Mouse (Mus musculus): ENCODE measurements at regions not wholly inside any gene's neighbourhood (a gene's known extent, or its start where the extent isn't known, plus 50 kb on each side); places are given as distances from the start of the nearest gene placed in this dataset.

- Histone ChIP-seq H3K9ac (ENCODE audit: low read length) (no peak overlapping the region), H3K4me2 (ENCODE audit: low read depth) (no peak overlapping the region), H3K9me3 (ENCODE audit: control insufficient read depth, low read length) (no peaks in the 10 kb centered on the region), H3K27me3 (ENCODE audit: control insufficient read depth, insufficient read depth, low read length) (no peaks in the 10 kb centered on the region), H3K4me3 (ENCODE audit: low read depth, low read length) (no peak overlapping the region), H3K4me1 (ENCODE audit: control insufficient read depth, insufficient read depth, low read length) (no peaks in the 10 kb centered on the region), H3K36me3 (ENCODE audit: control insufficient read depth, insufficient read depth, low read length) (no peaks in the 10 kb centered on the region), H3K27ac (ENCODE audit: low read depth, low read length) (no peak overlapping the region)
- no peak for DNase-seq (ENCODE audit: low spot score)
- ATAC-seq (ENCODE audit: insufficient read depth, low FRiP score, low TSS enrichment): no peak
- 85% methylated on average over 4 of the region's 4 CpGs for WGBS
These were observed 256.3 kb upstream of the Mme start for GRCm38 (mm10) chr3:62985033-62985432.

- Histone ChIP-seq H3K27me3 (ENCODE audit: control insufficient read depth, insufficient read depth, low read length) (no peaks in the 10 kb centered on the region), H3K4me1 (ENCODE audit: control insufficient read depth, insufficient read depth, low read length) (no peaks in the 10 kb centered on the region), H3K4me2 (ENCODE audit: low read depth) (no peak overlapping the region), H3K4me3 (ENCODE audit: low read depth, low read length) (no peak overlapping the region), H3K36me3 (ENCODE audit: control insufficient read depth, insufficient read depth, low read length) (no peaks in the 10 kb centered on the region), H3K9ac (ENCODE audit: low read length) (no peak overlapping the region), H3K9me3 (ENCODE audit: control insufficient read depth, low read length) (no peaks in the 10 kb centered on the region), H3K27ac (ENCODE audit: low read depth, low read length) (no peak overlapping the region)
- DNase-seq (ENCODE audit: low spot score) (no peak), ATAC-seq (ENCODE audit: insufficient read depth, low FRiP score, low TSS enrichment) (no peak)
- WGBS: 97% methylated on average over 1 of the region's 1 CpGs
These were observed 264.4 kb upstream of the Mme start for GRCm38 (mm10) chr3:62976906-62977305.

- no peaks in the 10 kb centered on the region for H3K27me3 ChIP-seq (ENCODE audit: control insufficient read depth, insufficient read depth, low read length)
- no peak for ATAC-seq (ENCODE audit: insufficient read depth, low FRiP score, low TSS enrichment)
- no peak overlapping the region for H3K4me3 ChIP-seq (ENCODE audit: low read depth, low read length)
- DNase-seq (ENCODE audit: low spot score): no peak
- no peaks in the 10 kb centered on the region for H3K4me1 ChIP-seq (ENCODE audit: control insufficient read depth, insufficient read depth, low read length)
- 79% methylated on average over 1 of the region's 1 CpGs for WGBS
- H3K4me2 ChIP-seq (ENCODE audit: low read depth): no peak overlapping the region
- no peak overlapping the region for H3K27ac ChIP-seq (ENCODE audit: low read depth, low read length)
- no peaks in the 10 kb centered on the region for H3K9me3 ChIP-seq (ENCODE audit: control insufficient read depth, low read length)
- no peaks in the 10 kb centered on the region for H3K36me3 ChIP-seq (ENCODE audit: control insufficient read depth, insufficient read depth, low read length)
- no peak overlapping the region for H3K9ac ChIP-seq (ENCODE audit: low read length)
These were observed 278.1 kb upstream of the Mme start for GRCm38 (mm10) chr3:62963244-62963643.

DNA sequence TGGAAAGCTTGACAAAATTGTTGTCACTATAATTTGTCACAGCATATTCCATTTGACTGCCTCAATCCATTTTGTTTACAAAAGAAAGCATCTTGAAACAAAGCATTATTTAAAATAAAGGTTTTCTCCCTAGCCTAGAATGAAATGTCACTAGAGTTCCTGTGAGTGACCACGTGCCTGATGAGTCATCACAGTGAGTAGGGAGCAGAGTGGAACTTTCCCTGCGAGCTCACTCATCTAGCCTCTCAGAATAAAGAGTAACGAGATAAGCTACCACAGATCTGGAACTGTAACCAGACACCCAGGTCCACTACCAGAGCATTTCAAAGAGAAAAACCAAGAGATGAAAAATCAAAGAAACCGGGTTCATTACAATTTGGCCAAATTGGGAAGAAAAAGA is 278.7 kb upstream of the Mme start:
- WGBS: 68% methylated on average over 4 of the region's 4 CpGs
- Histone ChIP-seq H3K4me3 (ENCODE audit: low read depth, low read length) (no peak overlapping the region), H3K9me3 (ENCODE audit: control insufficient read depth, low read length) (no peaks in the 10 kb centered on the region), H3K36me3 (ENCODE audit: control insufficient read depth, insufficient read depth, low read length) (no peaks in the 10 kb centered on the region), H3K4me2 (ENCODE audit: low read depth) (no peak overlapping the region), H3K4me1 (ENCODE audit: control insufficient read depth, insufficient read depth, low read length) (no peaks in the 10 kb centered on the region), H3K27me3 (ENCODE audit: control insufficient read depth, insufficient read depth, low read length) (no peaks in the 10 kb centered on the region), H3K27ac (ENCODE audit: low read depth, low read length) (no peak overlapping the region), H3K9ac (ENCODE audit: low read length) (no peak overlapping the region)
- DNase-seq (ENCODE audit: low spot score): no peak
- ATAC-seq (ENCODE audit: insufficient read depth, low FRiP score, low TSS enrichment): no peak

GRCm38 (mm10) chr3:62945356-62945755 is 296.0 kb upstream of the Mme start:
- H3K27me3 ChIP-seq (ENCODE audit: control insufficient read depth, insufficient read depth, low read length): no peaks in the 10 kb centered on the region
- H3K4me3 ChIP-seq (ENCODE audit: low read depth, low read length): no peak overlapping the region
- no peaks in the 10 kb centered on the region for H3K4me1 ChIP-seq (ENCODE audit: control insufficient read depth, insufficient read depth, low read length)
- no peak overlapping the region for H3K9ac ChIP-seq (ENCODE audit: low read length)
- H3K36me3 ChIP-seq (ENCODE audit: control insufficient read depth, insufficient read depth, low read length): no peaks in the 10 kb centered on the region
- DNase-seq (ENCODE audit: low spot score): no peak
- H3K9me3 ChIP-seq (ENCODE audit: control insufficient read depth, low read length): no peaks in the 10 kb centered on the region
- no peak overlapping the region for H3K27ac ChIP-seq (ENCODE audit: low read depth, low read length)
- ATAC-seq (ENCODE audit: insufficient read depth, low FRiP score, low TSS enrichment): no peak
- no peak overlapping the region for H3K4me2 ChIP-seq (ENCODE audit: low read depth)

- Histone ChIP-seq H3K4me1 (ENCODE audit: control insufficient read depth, insufficient read depth, low read length) (no peaks in the 10 kb centered on the region), H3K36me3 (ENCODE audit: control insufficient read depth, insufficient read depth, low read length) (no peaks in the 10 kb centered on the region), H3K4me2 (ENCODE audit: low read depth) (no peak overlapping the region), H3K9me3 (ENCODE audit: control insufficient read depth, low read length) (no peaks in the 10 kb centered on the region), H3K9ac (ENCODE audit: low read length) (no peak overlapping the region), H3K4me3 (ENCODE audit: low read depth, low read length) (no peak overlapping the region), H3K27ac (ENCODE audit: low read depth, low read length) (no peak overlapping the region), H3K27me3 (ENCODE audit: control insufficient read depth, insufficient read depth, low read length) (no peaks in the 10 kb centered on the region)
- ATAC-seq (ENCODE audit: insufficient read depth, low FRiP score, low TSS enrichment) (no peak), DNase-seq (ENCODE audit: low spot score) (no peak)
- WGBS: 80% methylated on average over 1 of the region's 1 CpGs
These were observed 302.7 kb upstream of the Mme start for GRCm38 (mm10) chr3:62938601-62939000.

DNA sequence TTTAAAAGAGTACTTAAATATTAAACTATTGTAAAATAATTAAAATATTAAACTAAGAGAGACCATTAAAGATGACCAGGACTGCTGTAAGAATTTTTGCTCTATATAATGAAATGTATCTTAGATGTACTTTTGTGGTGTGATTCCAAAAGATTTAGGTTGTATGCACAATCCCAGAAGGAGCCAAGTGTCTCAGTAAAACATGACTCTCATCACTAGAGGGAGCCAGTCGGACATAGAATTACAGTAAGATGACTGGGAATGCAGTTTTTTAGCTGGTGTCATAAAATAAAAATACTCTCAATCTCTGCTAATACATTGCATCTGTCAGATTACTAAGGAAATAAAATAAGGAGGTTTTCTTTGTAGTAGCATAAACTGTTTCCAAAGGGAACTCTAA is 316.9 kb upstream of the Mme start:
- H3K4me2 ChIP-seq (ENCODE audit: low read depth): no peak overlapping the region
- no peak overlapping the region for H3K9ac ChIP-seq (ENCODE audit: low read length)
- no peaks in the 10 kb centered on the region for H3K9me3 ChIP-seq (ENCODE audit: control insufficient read depth, low read length)
- H3K36me3 ChIP-seq (ENCODE audit: control insufficient read depth, insufficient read depth, low read length): no peaks in the 10 kb centered on the region
- DNase-seq (ENCODE audit: low spot score) (no peak), ATAC-seq (ENCODE audit: insufficient read depth, low FRiP score, low TSS enrichment) (no peak)
- 11% methylated on average over 1 of the region's 1 CpGs for WGBS
- no peaks in the 10 kb centered on the region for H3K27me3 ChIP-seq (ENCODE audit: control insufficient read depth, insufficient read depth, low read length)
- no peaks in the 10 kb centered on the region for H3K4me1 ChIP-seq (ENCODE audit: control insufficient read depth, insufficient read depth, low read length)
- H3K4me3 ChIP-seq (ENCODE audit: low read depth, low read length): no peak overlapping the region
- no peak overlapping the region for H3K27ac ChIP-seq (ENCODE audit: low read depth, low read length)

GRCm38 (mm10) chr3:62916899-62917298 is 312.0 kb upstream of the Gpr149 start:
- H3K36me3 ChIP-seq (ENCODE audit: control insufficient read depth, insufficient read depth, low read length): no peaks in the 10 kb centered on the region
- DNase-seq (ENCODE audit: low spot score) (no peak), ATAC-seq (ENCODE audit: insufficient read depth, low FRiP score, low TSS enrichment) (no peak)
- H3K4me3 ChIP-seq (ENCODE audit: low read depth, low read length): no peak overlapping the region
- no peaks in the 10 kb centered on the region for H3K9me3 ChIP-seq (ENCODE audit: control insufficient read depth, low read length)
- no peak overlapping the region for H3K4me2 ChIP-seq (ENCODE audit: low read depth)
- no peak overlapping the region for H3K9ac ChIP-seq (ENCODE audit: low read length)
- H3K4me1 ChIP-seq (ENCODE audit: control insufficient read depth, insufficient read depth, low read length): no peaks in the 10 kb centered on the region
- WGBS: 60% methylated on average over 1 of the region's 1 CpGs
- no peaks in the 10 kb centered on the region for H3K27me3 ChIP-seq (ENCODE audit: control insufficient read depth, insufficient read depth, low read length)
- no peak overlapping the region for H3K27ac ChIP-seq (ENCODE audit: low read depth, low read length)

- Histone ChIP-seq H3K4me3 (ENCODE audit: low read depth, low read length) (no peak overlapping the region), H3K36me3 (ENCODE audit: control insufficient read depth, insufficient read depth, low read length) (no peaks in the 10 kb centered on the region), H3K4me2 (ENCODE audit: low read depth) (no peak overlapping the region), H3K27me3 (ENCODE audit: control insufficient read depth, insufficient read depth, low read length) (no peaks in the 10 kb centered on the region), H3K9ac (ENCODE audit: low read length) (no peak overlapping the region), H3K27ac (ENCODE audit: low read depth, low read length) (no peak overlapping the region), H3K4me1 (ENCODE audit: control insufficient read depth, insufficient read depth, low read length) (no peaks in the 10 kb centered on the region), H3K9me3 (ENCODE audit: control insufficient read depth, low read length) (no peaks in the 10 kb centered on the region)
- ATAC-seq (ENCODE audit: insufficient read depth, low FRiP score, low TSS enrichment) (no peak), DNase-seq (ENCODE audit: low spot score) (no peak)
These were observed 280.2 kb upstream of the Gpr149 start for GRCm38 (mm10) chr3:62885104-62885503.
